Mouse (Mus musculus) forebrain, postnatal 0 days (tissue): ENCODE measurements at regions not wholly inside any gene's neighbourhood (a gene's known extent, or its start where the extent isn't known, plus 50 kb on each side); places are given as distances from the start of the nearest gene placed in this dataset.

Source experiments
- ATAC-seq: fragments of 200-750 bp; cut with Nextera tagmentation; 2 replicates; pipeline ENCODE4 v1.8.0; 2017; ENCODE audit warnings: mild to moderate bottlenecking, moderate library complexity
- DNase-seq: peaks from one replicate; pipeline ENCODE4 v3.0.0-alpha.2; 2015
- H3K27ac ChIP-seq: fragments of 300-500 bp; sonication (generic); 2 replicates; pipeline ENCODE4 v1.5.1; 2014; ENCODE audit warnings: low read depth, mild to moderate bottlenecking, antibody characterized with exemption, low read length, moderate library complexity, mixed read lengths
- H3K27me3 ChIP-seq: fragments of 300-500 bp; sonication (generic); 2 replicates; pipeline ENCODE4 v1.6.1; 2014; ENCODE audit warnings: mild to moderate bottlenecking, low read length, mixed read lengths; ENCODE audit not compliant: insufficient read depth
- H3K36me3 ChIP-seq: fragments of 300-500 bp; sonication (generic); 2 replicates; pipeline ENCODE4 v1.6.1; 2014; ENCODE audit warnings: mild to moderate bottlenecking, moderate library complexity; ENCODE audit not compliant: insufficient read depth
- H3K4me1 ChIP-seq: fragments of 300-500 bp; sonication (generic); 2 replicates; pipeline ENCODE4 v1.6.1; 2014; ENCODE audit warnings: antibody characterized with exemption; ENCODE audit not compliant: insufficient read depth
- H3K4me2 ChIP-seq: fragments of 300-500 bp; sonication (generic); 2 replicates; pipeline ENCODE4 v1.6.1; 2014; ENCODE audit warnings: low read depth, mild to moderate bottlenecking, moderate library complexity
- H3K4me3 ChIP-seq: fragments of 300-500 bp; sonication (generic); 2 replicates; pipeline ENCODE4 v1.5.1; 2014; ENCODE audit warnings: low read depth, low read length, mixed read lengths
- H3K9ac ChIP-seq: fragments of 300-500 bp; sonication (generic); 2 replicates; pipeline ENCODE4 v1.6.1; 2014; ENCODE audit warnings: mild to moderate bottlenecking
- H3K9me3 ChIP-seq: fragments of 300-500 bp; sonication (generic); 2 replicates; pipeline ENCODE4 v1.6.1; 2016; ENCODE audit warnings: low read length
- CTCF ChIP-seq: sonication (generic); IDR thresholded peaks from 2 replicates; pipeline ENCODE4 v1.5.1; 2016; ENCODE audit warnings: antibody characterized with exemption, control low read depth, low read depth
- whole genome bisulfite sequencing: fragments of 180-500 bp; shearing (Covaris S2); extraction: QIAGEN DNeasy Blood & Tissue Kit; methylation state at CpG from one replicate; pipeline ENCODE4 v1.1.7; 2014; 5-methylcytosine and 5-hydroxymethylcytosine counted together

GRCm38 (mm10) chr1:34677105-34677741 lies 97.8 kb downstream of the Amer3 start:
- H3K36me3 ChIP-seq = no peaks in the 10 kb centered on the region
- TF ChIP-seq CTCF = no peak
- peak overlapping the region; percentile 75 for H3K4me2 ChIP-seq
- DNase-seq (no peak), ATAC-seq (no peak)
- no peak overlapping the region for H3K9ac ChIP-seq
- no peak overlapping the region for H3K27ac ChIP-seq
- H3K4me1 ChIP-seq = peaks cover 13% of the 10 kb centered on the region; the same call in 1 of the 2 replicates
- 59% methylated on average over 12 of the region's 12 CpGs for WGBS
- H3K9me3 ChIP-seq = no peaks in the 10 kb centered on the region
- H3K4me3 ChIP-seq = no peak overlapping the region
- no peaks in the 10 kb centered on the region for H3K27me3 ChIP-seq

GRCm38 (mm10) chr1:34677832-34678733 lies 98.6 kb downstream of the Amer3 start:
- Histone ChIP-seq H3K27me3 (no peaks in the 10 kb centered on the region), H3K27ac (no peak overlapping the region), H3K4me1 (peaks cover 13% of the 10 kb centered on the region; the same call in 1 of the 2 replicates), H3K4me2 (peak overlapping the region; percentile 75), H3K4me3 (peak overlapping the region; percentile 40), H3K9me3 (no peaks in the 10 kb centered on the region), H3K36me3 (no peaks in the 10 kb centered on the region), H3K9ac (peak overlapping the region; percentile 53)
- no peak for TF ChIP-seq CTCF
- ATAC-seq = peak; percentile 65
- peak; percentile 22 for DNase-seq
- WGBS = under 1% methylated on average over 56 of the region's 56 CpGs

- peak overlapping the region; percentile 75 for H3K4me2 ChIP-seq
- WGBS = under 1% methylated on average over 9 of the region's 9 CpGs
- H3K27me3 ChIP-seq = no peaks in the 10 kb centered on the region
- H3K9ac ChIP-seq = peak overlapping the region; percentile 53
- no peaks in the 10 kb centered on the region for H3K9me3 ChIP-seq
- peak overlapping the region; percentile 40 for H3K4me3 ChIP-seq
- TF ChIP-seq CTCF = no peak
- peaks cover 13% of the 10 kb centered on the region; the same call in 1 of the 2 replicates for H3K4me1 ChIP-seq
- ATAC-seq = peak; percentile 40; the same call in 1 of the 2 replicates
- no peak overlapping the region for H3K27ac ChIP-seq
- no peak for DNase-seq
- H3K36me3 ChIP-seq = no peaks in the 10 kb centered on the region
These were observed 99.2 kb downstream of the Amer3 start for GRCm38 (mm10) chr1:34678734-34679068.

- peak; percentile 80 for ATAC-seq
- DNase-seq = no peak
- no peak for TF ChIP-seq CTCF
- H3K36me3 ChIP-seq = no peaks in the 10 kb centered on the region
- H3K4me3 ChIP-seq = no peak overlapping the region
- WGBS = 61% methylated on average over 2 of the region's 2 CpGs
- H3K4me2 ChIP-seq = no peak overlapping the region
- no peak overlapping the region for H3K27ac ChIP-seq
- H3K4me1 ChIP-seq = no peaks in the 10 kb centered on the region
- no peaks in the 10 kb centered on the region for H3K27me3 ChIP-seq
- no peaks in the 10 kb centered on the region for H3K9me3 ChIP-seq
- H3K9ac ChIP-seq = no peak overlapping the region
These were observed 107.1 kb downstream of the Amer3 start for GRCm38 (mm10) chr1:34686539-34686938.

- no peaks in the 10 kb centered on the region for H3K36me3 ChIP-seq
- H3K4me3 ChIP-seq = no peak overlapping the region
- H3K9ac ChIP-seq = no peak overlapping the region
- TF ChIP-seq CTCF = no peak
- ATAC-seq = peak; percentile 93
- peak overlapping the region; percentile 48; the same call in 1 of the 2 replicates for H3K27ac ChIP-seq
- no peaks in the 10 kb centered on the region for H3K4me1 ChIP-seq
- H3K27me3 ChIP-seq = no peaks in the 10 kb centered on the region
- WGBS = 31% methylated on average over 4 of the region's 4 CpGs
- H3K9me3 ChIP-seq = no peaks in the 10 kb centered on the region
- no peak overlapping the region for H3K4me2 ChIP-seq
- peak; percentile 63 for DNase-seq
These were observed 117.1 kb downstream of the Amer3 start for GRCm38 (mm10) chr1:34696533-34696932.

- Histone ChIP-seq H3K4me1 (no peaks in the 10 kb centered on the region), H3K27ac (no peak overlapping the region), H3K9ac (no peak overlapping the region), H3K27me3 (no peaks in the 10 kb centered on the region), H3K9me3 (no peaks in the 10 kb centered on the region), H3K4me2 (peak overlapping the region; percentile 18; the same call in 1 of the 2 replicates), H3K36me3 (no peaks in the 10 kb centered on the region), H3K4me3 (no peak overlapping the region)
- 44% methylated on average over 17 of the region's 17 CpGs for WGBS
- TF ChIP-seq CTCF = peak; percentile 87
- DNase-seq (peak; percentile 79), ATAC-seq (peak; percentile 62; the same call in 1 of the 2 replicates)
These were observed 121.0 kb downstream of the Amer3 start for GRCm38 (mm10) chr1:34700237-34701030.
